In the genomic region with DNA sequence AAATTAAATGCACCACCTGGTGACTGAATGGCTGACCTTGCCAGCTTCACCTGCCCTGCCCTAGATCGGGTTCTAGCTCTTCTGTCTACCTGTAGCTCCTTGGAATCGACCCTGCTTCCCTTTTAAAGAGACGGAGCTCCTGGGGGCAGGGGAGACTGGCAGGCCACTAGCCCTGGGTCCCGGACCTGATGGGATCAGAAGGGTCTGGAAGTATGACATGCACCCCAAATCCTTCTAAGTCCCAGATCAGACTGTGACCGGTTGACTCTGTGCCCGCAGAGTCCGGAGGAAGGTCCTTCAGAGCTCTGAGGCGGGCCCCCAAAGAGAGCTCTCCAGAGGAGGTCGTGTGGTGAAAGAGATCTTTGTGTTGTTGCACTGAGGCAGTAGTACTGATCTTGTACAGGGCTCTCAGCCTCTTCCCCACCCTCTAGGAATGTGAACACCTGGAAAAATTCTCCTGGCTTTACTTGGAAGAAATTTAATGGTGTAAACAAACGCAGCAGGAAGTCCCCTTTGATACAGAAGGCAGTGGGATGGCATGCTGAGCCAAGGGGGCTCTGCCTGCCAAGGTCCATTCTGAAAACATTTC, we compare ENCODE assay signal across 9 mouse cellular contexts.
DNase-seq lines count a peak whose midpoint lies in the region; ATAC-seq and TF ChIP-seq lines count a peak whose summit lies in the region.
"Had no signal": no experiment of that assay in that cellular context is flagged by ENCODE, and none has a peak within 500 bp of the region (broad histone marks: within the 10 kb centered on the region; RNA-seq: fewer than 3 reads in every experiment).

No protein-coding gene starts in this region.

- WGBS in heart, embryonic 11.5 days (ENCODE audit: insufficient replicate concordance) = 12% methylated on average over 10 of the region's 10 CpGs
- 7% methylated on average over 10 of the region's 10 CpGs for WGBS in embryonic facial prominence, embryonic 13.5 days
- WGBS in intestine, embryonic 15.5 days = 20% methylated on average over 10 of the region's 10 CpGs

- no peaks in the 10 kb centered on the region for H3K9me3 ChIP-seq in heart, embryonic 11.5 days (replicated peaks; ENCODE audit: control insufficient read depth, low read length)
- H3K9me3 ChIP-seq in embryonic facial prominence, embryonic 13.5 days = no peaks in the 10 kb centered on the region
- no peaks in the 10 kb centered on the region for H3K9me3 ChIP-seq in intestine, embryonic 15.5 days

- no peak for ATAC-seq in heart, embryonic 11.5 days (replicated peaks; ENCODE audit: insufficient number of reproducible peaks, low FRiP score, low TSS enrichment)
- ATAC-seq in embryonic facial prominence, embryonic 13.5 days (ENCODE audit: insufficient number of reproducible peaks, insufficient read depth, low FRiP score, low TSS enrichment, low read depth) = 0 out of 2 replicates have a peak, but pooled peaks have one; percentile 56
- ATAC-seq in intestine, embryonic 15.5 days = peak; percentile 34

- intact Hi-C loops in heart, postnatal 36 days (cut with DNase I) = loop anchor here (5.0 kb wide), 1 partner anchor 258 kb away; a partner anchor contains a TSS

- H3K79me2 ChIP-seq in myocyte (ENCODE audit: control insufficient read depth, insufficient read depth) = no peaks in the 10 kb centered on the region

- DNase-seq in heart, postnatal 36 days = no peak
- DNase-seq in urinary bladder, postnatal 4 days (ENCODE audit: low spot score in 2 of 2) = no peak
- no peak for DNase-seq in urinary bladder, adult 18-20 months (ENCODE audit: low spot score in 2 of 2)
- DNase-seq in urinary bladder, adult 2 months (ENCODE audit: low spot score) = no peak

- H3K9ac ChIP-seq in heart, embryonic 11.5 days (ENCODE audit: low read depth, low read length) = peak overlapping the region; percentile 53
- H3K9ac ChIP-seq in embryonic facial prominence, embryonic 13.5 days = 0 out of 2 replicates have a peak overlapping the region, but pooled peaks have one; percentile 32
- no peak overlapping the region for H3K9ac ChIP-seq in intestine, embryonic 15.5 days

- no peak for TF ChIP-seq POLR2A in myocyte (IDR thresholded peaks at IDR 0.05; ENCODE audit: insufficient read length, low read depth)

- no peaks in the 10 kb centered on the region for H3K36me3 ChIP-seq in heart, embryonic 11.5 days (ENCODE audit: control insufficient read depth, insufficient read depth, low read length)
- no peaks in the 10 kb centered on the region for H3K36me3 ChIP-seq in embryonic facial prominence, embryonic 13.5 days
- H3K36me3 ChIP-seq in intestine, embryonic 15.5 days = no peaks in the 10 kb centered on the region
- H3K36me3 ChIP-seq in myocyte (ENCODE audit: control insufficient read depth, insufficient read depth) = no peaks in the 10 kb centered on the region
- H3K36me3 ChIP-seq: G1E had no signal

- H3K4me3 ChIP-seq in heart, embryonic 11.5 days (ENCODE audit: low read depth, low read length) = peak overlapping the region; percentile 39
- peak overlapping the region; percentile 29 for H3K4me3 ChIP-seq in embryonic facial prominence, embryonic 13.5 days
- H3K4me3 ChIP-seq in intestine, embryonic 15.5 days (replicated peaks) = peak overlapping the region; percentile 25
- no peak overlapping the region for H3K4me3 ChIP-seq in myocyte

- peaks cover 20% of the 10 kb centered on the region for H3K4me1 ChIP-seq in heart, embryonic 11.5 days (ENCODE audit: control insufficient read depth, insufficient read depth, low read length)
- peaks cover 22% of the 10 kb centered on the region for H3K4me1 ChIP-seq in embryonic facial prominence, embryonic 13.5 days
- peaks cover 23% of the 10 kb centered on the region for H3K4me1 ChIP-seq in intestine, embryonic 15.5 days (replicated peaks)

- H3K4me2 ChIP-seq in heart, embryonic 11.5 days = peak overlapping the region; percentile 61
- H3K4me2 ChIP-seq in embryonic facial prominence, embryonic 13.5 days = peak overlapping the region; percentile 61
- H3K4me2 ChIP-seq in intestine, embryonic 15.5 days (replicated peaks) = peak overlapping the region; percentile 63
- peak overlapping the region; percentile 12 for H3K4me2 ChIP-seq in myocyte (ENCODE audit: low read depth)

- H3K27me3 ChIP-seq in heart, embryonic 11.5 days (ENCODE audit: control insufficient read depth, insufficient read depth, low read length) = peaks cover 5% of the 10 kb centered on the region; the same call in 1 of the 2 replicates
- H3K27me3 ChIP-seq in embryonic facial prominence, embryonic 13.5 days = peaks cover 54% of the 10 kb centered on the region
- no peaks in the 10 kb centered on the region for H3K27me3 ChIP-seq in intestine, embryonic 15.5 days (replicated peaks)
- no peaks in the 10 kb centered on the region for H3K27me3 ChIP-seq in myocyte (ENCODE audit: control insufficient read depth, insufficient read depth, insufficient read length)

- H3K27ac ChIP-seq in heart, embryonic 11.5 days (ENCODE audit: low read depth, low read length) = no peak overlapping the region
- peak overlapping the region; percentile 44; the same call in 1 of the 2 replicates for H3K27ac ChIP-seq in embryonic facial prominence, embryonic 13.5 days
- H3K27ac ChIP-seq in intestine, embryonic 15.5 days = no peak overlapping the region

- H3ac ChIP-seq in myocyte (ENCODE audit: control insufficient read depth, insufficient read length) = no peak overlapping the region

TF ChIP-seq in myocyte, 11 proteins besides CTCF, POLR2A, EP300 and RAD21:
- no peak for TF ChIP-seq TCF3 (IDR thresholded peaks at IDR 0.05; ENCODE audit: insufficient read length, low read depth)
- TF ChIP-seq MYOD1 (IDR thresholded peaks at IDR 0.05; ENCODE audit: control insufficient read depth in 1 of 3, insufficient read length in 2 of 3, low read depth in 2 of 3) = no peak
- no peak for TF ChIP-seq POLR2AphosphoS2 (IDR thresholded peaks at IDR 0.05; ENCODE audit: insufficient read length, low read depth)
- TF ChIP-seq TCF12 (IDR thresholded peaks at IDR 0.05; ENCODE audit: insufficient read depth, poor library complexity, severe bottlenecking) = no peak
- TF ChIP-seq REST (IDR thresholded peaks at IDR 0.05; ENCODE audit: insufficient read depth, insufficient read length) = no peak
- TF ChIP-seq USF1 (IDR thresholded peaks at IDR 0.05; ENCODE audit: low read depth) = no peak
- no peak for TF ChIP-seq MAX (IDR thresholded peaks at IDR 0.05; ENCODE audit: low read depth)
- no peak for TF ChIP-seq MYOG (IDR thresholded peaks at IDR 0.05; ENCODE audit: control insufficient read depth in 1 of 3, insufficient read depth in 1 of 3, insufficient read length in 2 of 3, low read depth in 2 of 3)
- TF ChIP-seq CEBPB (IDR thresholded peaks at IDR 0.05; ENCODE audit: insufficient read depth, poor library complexity, severe bottlenecking) = no peak
TF ChIP-seq in myocyte: peak in this region for 0.

Comparison
In these comparisons a context has a peak if more than half of its experiments do, and no peak if none do; other contexts are left out.
1. H3K4me2 ChIP-seq: peak in every context shown above with its lines; median percentile 63 in intestine, embryonic 15.5 days; 61 in heart, embryonic 11.5 days; 61 in embryonic facial prominence, embryonic 13.5 days; 12 in myocyte.